Mouse (Mus musculus) heart, postnatal 10 days (tissue): Measurements from ENCODE around the gene Tmem212. TPM values are rescaled to one million over a fixed set of nuclear protein-coding genes. Genes with fewer than 3 reads are reported as not detected.

Source experiments
- DNase-seq, 2 experiments: peaks; one replicate each; pipeline ENCODE4 v3.0.0; 2021
- intact Hi-C: fragments of 180-260 bp; cut with DNase I; formaldehyde crosslinking; loops from one replicate; pipeline ENCODE4 v1.15.1; 2025
- total RNA-seq, 2 experiments: library from RNA; stranded (reverse); gene quantifications; 2 replicates each; pipeline ENCODE4 v1.2.3; 2021

The Tmem212 gene
- total RNA-seq, 2 experiments from 2014 or later, result not detected

DNA sequence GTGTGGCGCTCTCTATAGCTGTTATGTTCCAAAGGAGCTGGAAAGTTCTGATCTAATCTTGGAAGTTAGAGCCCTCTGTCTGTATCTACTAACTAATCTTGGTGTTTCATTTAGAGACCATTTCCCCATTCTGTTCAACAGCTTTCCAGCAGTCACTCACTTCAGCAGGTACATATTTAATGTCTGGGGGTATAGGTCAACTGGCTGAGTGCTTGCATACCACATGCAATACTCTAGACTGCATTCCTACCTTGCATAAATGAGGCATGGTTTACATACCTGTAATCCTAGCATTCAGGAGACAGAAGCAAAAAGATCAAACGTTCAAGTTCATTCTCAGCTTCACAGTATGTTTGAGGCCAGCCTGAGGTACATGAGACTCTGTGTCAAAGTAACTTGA, 39.9 kb downstream of the Tmem212 start:
- no peak for DNase-seq
- intact Hi-C loops, result no loop called here

DNA sequence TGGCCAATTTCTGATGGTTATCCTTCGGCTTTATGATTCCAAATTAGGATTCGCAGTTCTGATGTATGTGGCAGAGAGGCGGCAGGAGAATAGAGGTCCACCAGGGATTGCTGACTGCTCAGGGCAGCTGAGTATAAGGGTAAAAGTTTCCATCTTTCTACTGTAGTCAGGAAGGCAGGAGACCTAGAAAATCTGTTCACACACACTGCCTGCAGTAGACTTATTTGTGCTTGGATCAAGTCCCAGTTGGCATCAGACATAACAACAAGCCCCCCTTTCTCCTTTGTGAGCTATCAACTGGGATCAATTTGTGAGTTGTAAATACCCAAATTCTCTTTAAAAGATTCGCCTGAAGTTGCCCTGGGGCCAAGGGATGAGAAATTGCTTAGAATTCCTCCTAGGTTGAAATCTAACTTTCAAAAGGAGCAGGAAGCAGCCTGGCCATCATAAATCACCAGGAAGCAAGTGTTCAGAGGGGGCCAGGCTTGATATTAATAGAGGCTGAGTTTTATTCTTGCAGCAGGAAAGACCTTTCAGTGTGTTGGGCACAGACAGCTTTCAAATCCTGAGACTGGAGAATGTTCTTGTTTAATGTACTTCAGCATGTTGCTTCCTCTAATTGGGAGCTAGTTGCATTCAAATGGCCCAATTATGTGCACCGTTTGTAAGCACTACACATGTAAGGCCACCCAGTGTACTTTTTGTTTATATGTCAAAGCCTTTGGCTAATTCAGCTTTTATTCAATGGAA, 41.6 kb downstream of the Tmem212 start:
- intact Hi-C loops, result no loop called here
- DNase-seq, result no peak

GRCm38 (mm10) chr3:27843266-27843665, 52.9 kb downstream of the Tmem212 start:
- intact Hi-C loops, result no loop called here
- no peak for DNase-seq

DNA sequence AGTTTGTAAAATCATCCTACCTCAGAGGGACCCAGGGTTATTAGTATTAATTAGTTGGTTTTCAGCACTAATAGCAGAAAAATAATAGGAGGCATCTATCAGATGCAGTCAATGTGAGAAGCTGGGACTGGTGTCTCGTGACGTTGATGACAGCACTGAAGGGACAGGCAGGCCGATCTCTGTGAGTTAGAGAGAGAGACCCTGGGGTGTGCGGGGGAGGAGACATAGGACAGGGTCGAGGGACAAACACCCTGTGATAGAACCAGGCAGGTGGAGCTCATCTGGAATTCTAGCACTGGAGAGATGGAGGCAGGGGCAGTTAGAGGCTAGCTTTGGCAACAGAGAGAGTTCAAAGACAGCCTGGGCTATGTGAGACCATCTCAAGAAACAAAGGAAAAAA, 53.3 kb downstream of the Tmem212 start:
- intact Hi-C loops, result no loop called here
- no peak for DNase-seq

GRCm38 (mm10) chr3:27840311-27840710, 55.9 kb downstream of the Tmem212 start:
- intact Hi-C loops, result no loop called here
- no peak for DNase-seq

GRCm38 (mm10) chr3:27839795-27840194, 56.4 kb downstream of the Tmem212 start:
- intact Hi-C loops, result no loop called here
- DNase-seq, result no peak

DNA sequence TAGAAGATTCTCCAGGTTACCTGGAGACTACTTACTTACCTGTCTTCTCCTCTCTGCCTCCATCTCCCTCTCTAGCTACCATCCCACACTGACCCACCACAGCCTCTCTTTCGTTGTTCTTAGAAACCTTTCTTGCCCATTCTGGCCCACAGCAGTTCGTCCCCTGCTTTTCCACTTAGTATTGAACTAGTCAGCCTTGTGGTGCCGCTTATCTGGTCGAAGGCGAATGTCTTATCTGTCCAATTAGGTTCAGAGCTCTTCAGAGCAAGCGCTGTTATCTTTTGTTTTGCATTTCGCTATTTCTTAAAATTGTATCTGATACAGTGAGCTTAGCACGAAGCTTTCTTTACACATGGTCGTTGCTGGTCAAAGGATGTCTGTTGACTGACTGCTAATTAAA, 56.9 kb downstream of the Tmem212 start:
- intact Hi-C loops, result no loop called here

GRCm38 (mm10) chr3:27836297-27836696, 59.9 kb downstream of the Tmem212 start:
- intact Hi-C loops, result no loop called here
- DNase-seq, result peak; percentile 15 to 26

More for the DNA sequence above, 56.9 kb downstream of the Tmem212 start:
- no peak for DNase-seq

DNA sequence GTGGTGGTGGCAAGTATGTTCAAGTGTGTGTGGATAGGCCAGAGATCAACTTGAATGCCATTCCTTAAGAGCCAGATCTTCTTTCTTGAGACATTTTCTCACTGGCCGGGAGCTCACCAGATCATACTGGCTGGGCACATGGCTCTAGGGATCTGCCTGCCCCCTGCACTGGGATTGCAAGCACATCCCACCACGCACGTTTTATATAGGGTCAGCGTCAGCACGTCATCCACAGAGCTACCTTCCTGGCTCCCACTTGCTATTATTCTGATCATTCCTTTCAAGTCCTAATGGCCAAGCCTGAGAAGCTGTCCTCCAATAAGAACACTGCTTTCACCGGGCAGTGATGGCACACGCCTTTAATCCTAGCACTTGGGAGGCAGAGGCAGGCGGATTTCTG, 60.4 kb downstream of the Tmem212 start:
- intact Hi-C loops, result no loop called here
- DNase-seq, result no peak

DNA sequence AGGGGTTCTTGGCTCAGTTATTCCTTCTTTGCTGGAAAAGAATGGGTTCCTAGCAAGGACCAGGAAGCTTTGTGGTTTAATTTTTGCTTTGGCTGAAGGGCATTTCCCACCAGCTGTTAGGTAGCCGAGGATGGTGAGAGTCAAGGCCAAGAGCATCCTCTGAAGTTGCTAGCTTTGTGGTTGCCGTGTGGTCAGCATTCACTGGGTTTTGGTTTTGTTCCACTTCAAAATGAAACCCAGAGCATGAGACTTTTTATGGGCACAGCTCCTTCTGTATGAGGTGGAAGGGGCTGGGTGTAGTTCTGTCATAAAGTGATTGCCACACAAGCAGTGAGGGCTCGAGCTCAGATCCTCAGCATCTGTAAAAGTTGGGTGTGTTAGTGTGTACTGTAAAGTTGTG, 67.4 kb downstream of the Tmem212 start:
- intact Hi-C loops, result no loop called here
- no peak for DNase-seq

DNA sequence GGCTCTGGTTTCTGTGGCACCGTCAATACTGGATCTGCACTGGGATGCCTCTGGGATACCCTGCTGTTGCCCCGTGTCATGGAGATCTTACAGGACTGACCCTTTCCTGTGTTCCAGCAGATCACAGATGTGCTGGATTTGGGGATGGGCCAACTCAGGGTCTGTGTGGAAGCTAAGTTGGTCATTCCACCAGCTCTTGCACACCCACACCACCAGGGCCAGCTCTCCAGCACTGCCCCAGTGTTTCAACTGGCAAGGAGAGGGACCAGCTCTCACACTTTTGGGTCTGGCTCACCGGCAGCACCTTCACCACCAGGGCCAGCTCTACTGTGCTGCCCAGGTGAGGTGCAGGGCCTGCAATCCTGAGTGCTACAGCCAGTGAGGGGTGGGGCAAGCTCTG, 68.9 kb downstream of the Tmem212 start:
- no peak for DNase-seq
- intact Hi-C loops, result no loop called here

DNA sequence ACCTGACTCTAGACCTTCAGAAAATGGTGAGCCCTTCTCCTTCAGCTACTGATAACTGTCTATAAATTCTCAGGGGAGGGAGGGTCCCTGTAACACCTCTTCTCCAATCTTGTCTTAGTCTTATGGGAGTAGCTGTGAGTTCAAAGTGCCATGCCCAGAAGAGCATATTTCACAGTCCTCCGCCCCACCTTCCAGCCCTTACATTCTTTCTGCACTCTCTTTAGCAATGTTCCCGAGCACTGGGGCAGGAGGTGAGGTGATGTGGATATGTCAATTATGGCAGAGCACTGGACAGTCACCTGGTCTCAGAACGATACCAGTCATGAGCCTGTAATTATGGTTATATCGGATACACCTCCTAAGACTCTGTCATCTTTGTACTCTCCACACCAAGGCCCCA, 70.2 kb downstream of the Tmem212 start:
- intact Hi-C loops, result no loop called here
- DNase-seq, result no peak

Other genes starting within 250 kb of the Tmem212 start
- gene Fndc3b, start 185.1 kb downstream of the Tmem212 start, total RNA-seq, result 10 to 100 TPM; 77.3 to 95.8 TPM
- gene Pld1, start 42.3 kb upstream of the Tmem212 start, total RNA-seq, result 10 to 100 TPM; 11.2 to 19.0 TPM